Mouse (Mus musculus): ENCODE results near the gene Maml1. TPM values are rescaled to one million over a fixed set of nuclear protein-coding genes. Genes with fewer than 3 reads are reported as not detected.
"Not testable (repeated sequence)": the region's sequence is repeated elsewhere in the genome, so short reads cannot be mapped to it uniquely, and the experiment has no call there.

Gene Maml1
- polyA plus RNA-seq, 1 experiment, result 8.6 TPM

DNA sequence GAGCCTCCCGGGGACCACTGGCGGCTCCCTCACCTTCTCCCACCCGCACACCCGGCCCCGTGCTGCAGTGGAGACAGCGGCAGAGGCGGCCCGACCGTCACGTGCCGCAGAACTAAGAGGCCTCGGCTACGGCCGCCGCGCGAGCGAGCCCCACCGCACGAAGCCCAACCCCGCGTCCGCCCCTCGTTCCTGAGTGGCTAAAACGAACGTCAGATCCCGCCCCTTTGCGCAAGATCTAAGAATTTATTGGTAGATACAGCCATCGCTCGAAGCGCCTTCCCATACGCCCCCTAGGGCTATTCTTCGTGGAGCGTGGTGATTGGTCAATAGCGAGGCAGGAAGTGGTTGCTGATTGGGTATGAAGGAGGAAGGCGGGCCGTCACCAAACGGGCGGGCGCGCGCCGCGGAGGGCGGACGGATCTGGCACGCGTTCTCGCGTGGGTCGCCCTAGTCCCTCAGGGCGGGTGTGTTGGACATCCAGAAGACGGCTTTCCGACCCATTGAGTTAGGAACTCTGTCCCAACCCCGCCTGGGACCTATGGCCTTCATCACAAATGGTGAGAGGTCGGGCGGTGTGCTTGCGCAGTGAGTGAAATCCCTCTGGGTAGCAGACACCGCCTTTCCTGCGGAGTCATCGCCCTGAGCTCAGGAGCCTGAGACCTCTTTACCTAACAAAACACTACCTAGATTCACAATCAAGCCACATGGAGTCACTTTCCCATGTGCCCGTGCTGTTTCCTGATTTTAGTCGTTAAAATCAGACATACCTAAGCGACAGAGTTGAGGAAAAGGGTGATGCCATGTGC is 33.6 kb upstream of the Maml1 start, which contains the start of gene Canx:
Canx (minus strand) TSS at position 178 of the 806 bp plus-strand sequence.
- Histone ChIP-seq H3K4me1 (ENCODE audit: control insufficient read depth, insufficient read depth, low read length) (no peaks in the 10 kb centered on the region; the same call in 1 of the 2 replicates), H3K27ac (ENCODE audit: insufficient read depth, low read length) (peak within 1 kb of the TSS; percentile 70), H3K27me3 (ENCODE audit: control insufficient read depth, insufficient read depth, low read length) (no peaks in the 10 kb centered on the region), H3K4me3 (replicated peaks; ENCODE audit: insufficient read depth, low read depth, low read length) (peak within 1 kb of the TSS; percentile 85)
- under 1% methylated on average over 64 of the region's 64 CpGs for WGBS
- DNase-seq, result peak; percentile 99
- TF ChIP-seq POLR2A (IDR thresholded peaks at IDR 0.05; ENCODE audit: borderline replicate concordance, insufficient read depth, low read length), result peak; percentile 98
- TF ChIP-seq CTCF (IDR thresholded peaks at IDR 0.05; ENCODE audit: borderline replicate concordance, insufficient read depth, low read depth, low read length), result no peak

DNA sequence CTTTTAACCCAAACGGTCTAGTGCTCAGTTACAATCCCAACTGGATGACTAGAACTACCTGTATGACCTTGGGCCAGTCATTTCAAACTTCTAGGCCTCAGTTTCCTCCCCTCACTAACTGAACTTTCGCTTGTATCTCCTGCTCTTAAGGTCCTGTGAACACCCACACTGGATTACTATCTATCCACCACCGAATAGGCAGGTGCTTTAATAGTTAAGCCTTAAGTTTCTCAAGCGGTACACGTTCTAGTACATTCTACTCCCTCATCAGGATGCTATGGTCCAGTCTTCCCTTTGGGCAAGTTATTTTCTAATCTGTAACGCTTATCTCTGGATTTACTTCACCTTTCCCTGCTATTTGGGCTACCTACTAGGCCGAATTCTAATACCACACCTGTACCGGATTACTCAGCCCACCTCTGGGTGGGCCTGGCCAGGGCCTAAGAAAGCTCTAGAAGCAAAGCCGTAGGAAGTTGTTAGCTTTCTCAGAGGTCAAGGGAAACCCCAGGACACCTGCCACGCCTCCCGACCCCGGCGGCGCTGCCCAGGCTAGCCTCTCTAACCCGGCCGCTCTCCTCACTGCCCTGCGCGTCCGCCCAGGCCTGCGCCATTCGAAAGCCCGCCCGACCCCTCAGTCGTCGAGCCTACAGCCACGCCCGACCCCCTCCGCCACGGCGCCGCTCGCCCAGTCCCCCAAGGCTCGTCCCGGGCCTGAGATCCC is 32.8 kb upstream of the Maml1 start:
- TF ChIP-seq CTCF (IDR thresholded peaks at IDR 0.05; ENCODE audit: borderline replicate concordance, insufficient read depth, low read depth, low read length) (no peak), POLR2A (IDR thresholded peaks at IDR 0.05; ENCODE audit: borderline replicate concordance, insufficient read depth, low read length) (no peak)
- no peak for DNase-seq
- Histone ChIP-seq H3K27ac (ENCODE audit: insufficient read depth, low read length) (peak overlapping the region; percentile 39; the same call in 1 of the 2 replicates), H3K4me3 (replicated peaks; ENCODE audit: insufficient read depth, low read depth, low read length) (peak overlapping the region; percentile 80), H3K27me3 (ENCODE audit: control insufficient read depth, insufficient read depth, low read length) (no peaks in the 10 kb centered on the region), H3K4me1 (ENCODE audit: control insufficient read depth, insufficient read depth, low read length) (no peaks in the 10 kb centered on the region; the same call in 1 of the 2 replicates)
- under 1% methylated on average over 34 of the region's 34 CpGs for WGBS

DNA sequence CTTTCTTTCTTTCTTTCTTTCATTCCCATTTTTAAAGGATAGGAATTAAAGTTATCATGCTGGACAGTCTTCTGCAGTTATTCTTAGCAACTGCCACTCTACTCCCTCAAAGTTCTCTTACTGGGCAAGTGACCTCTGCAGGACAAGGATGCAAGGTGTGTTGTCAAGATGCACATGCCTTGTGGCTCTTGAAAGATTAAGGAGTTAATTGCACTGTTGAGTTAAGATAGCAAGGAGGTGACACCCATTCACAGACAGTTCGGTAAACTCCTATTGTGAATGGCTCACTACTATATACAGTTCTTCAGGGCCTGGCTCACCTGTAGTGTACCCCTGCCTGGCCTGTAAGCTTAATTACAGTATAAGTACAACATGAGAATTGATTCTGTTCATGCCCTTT is 31.7 kb upstream of the Maml1 start:
- Histone ChIP-seq H3K4me3 (replicated peaks; ENCODE audit: insufficient read depth, low read depth, low read length) (no peak overlapping the region), H3K4me1 (ENCODE audit: control insufficient read depth, insufficient read depth, low read length) (no peaks in the 10 kb centered on the region; the same call in 1 of the 2 replicates), H3K27me3 (ENCODE audit: control insufficient read depth, insufficient read depth, low read length) (no peaks in the 10 kb centered on the region), H3K27ac (ENCODE audit: insufficient read depth, low read length) (no peak overlapping the region)
- DNase-seq, result no peak
- 13% methylated on average over 1 of the region's 1 CpGs for WGBS
- TF ChIP-seq CTCF (IDR thresholded peaks at IDR 0.05; ENCODE audit: borderline replicate concordance, insufficient read depth, low read depth, low read length) (no peak), POLR2A (IDR thresholded peaks at IDR 0.05; ENCODE audit: borderline replicate concordance, insufficient read depth, low read length) (no peak)

DNA sequence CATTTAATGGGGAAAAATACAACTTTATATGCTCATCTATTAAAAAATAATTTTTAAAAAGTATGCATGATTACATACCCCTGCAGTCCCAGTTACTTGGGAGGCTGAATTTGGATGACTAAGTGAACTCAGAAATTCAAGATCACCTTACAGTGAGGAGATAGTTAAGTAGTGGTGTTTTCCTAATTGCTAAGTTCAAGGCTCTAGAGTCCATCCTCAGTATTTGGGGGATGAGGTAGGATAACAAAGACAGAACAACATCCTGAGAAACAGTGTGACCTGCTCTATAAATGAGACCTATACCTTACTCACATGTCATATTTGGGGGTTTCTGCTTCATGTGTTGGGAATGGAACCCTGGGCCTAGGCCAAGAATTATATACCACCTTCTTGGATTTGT is 30.2 kb upstream of the Maml1 start:
- H3K27me3 ChIP-seq (ENCODE audit: control insufficient read depth, insufficient read depth, low read length), result no peaks in the 10 kb centered on the region
- no peak for TF ChIP-seq POLR2A (IDR thresholded peaks at IDR 0.05; ENCODE audit: borderline replicate concordance, insufficient read depth, low read length)
- TF ChIP-seq CTCF (IDR thresholded peaks at IDR 0.05; ENCODE audit: borderline replicate concordance, insufficient read depth, low read depth, low read length), result no peak
- no peaks in the 10 kb centered on the region; the same call in 1 of the 2 replicates for H3K4me1 ChIP-seq (ENCODE audit: control insufficient read depth, insufficient read depth, low read length)
- no peak overlapping the region for H3K27ac ChIP-seq (ENCODE audit: insufficient read depth, low read length)
- H3K4me3 ChIP-seq (replicated peaks; ENCODE audit: insufficient read depth, low read depth, low read length), result no peak overlapping the region
- DNase-seq, result no peak

DNA sequence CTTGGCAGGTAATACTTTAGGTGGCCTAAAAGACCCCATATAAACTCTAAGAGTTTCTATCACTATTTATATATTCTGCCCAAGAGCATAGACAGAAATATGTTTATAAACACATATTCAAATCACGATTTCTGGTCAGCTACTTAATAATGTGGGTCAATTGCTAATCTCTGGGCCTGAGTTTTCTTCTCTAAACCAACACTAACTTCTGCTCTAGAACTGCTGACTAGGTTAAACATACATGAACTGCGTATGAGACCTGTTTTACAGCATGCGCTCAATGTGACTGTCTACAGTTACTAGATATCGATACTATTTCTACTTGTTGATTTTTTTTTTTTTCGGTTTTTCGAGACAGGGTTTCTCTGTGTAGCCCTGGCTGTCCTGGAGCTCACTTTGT is 29.1 kb upstream of the Maml1 start:
- Histone ChIP-seq H3K4me1 (ENCODE audit: control insufficient read depth, insufficient read depth, low read length) (no peaks in the 10 kb centered on the region; the same call in 1 of the 2 replicates), H3K27me3 (ENCODE audit: control insufficient read depth, insufficient read depth, low read length) (no peaks in the 10 kb centered on the region), H3K4me3 (replicated peaks; ENCODE audit: insufficient read depth, low read depth, low read length) (no peak overlapping the region), H3K27ac (ENCODE audit: insufficient read depth, low read length) (no peak overlapping the region)
- TF ChIP-seq POLR2A (IDR thresholded peaks at IDR 0.05; ENCODE audit: borderline replicate concordance, insufficient read depth, low read length), result no peak
- WGBS, result 92% methylated on average over 6 of the region's 6 CpGs
- DNase-seq, result no peak

DNA sequence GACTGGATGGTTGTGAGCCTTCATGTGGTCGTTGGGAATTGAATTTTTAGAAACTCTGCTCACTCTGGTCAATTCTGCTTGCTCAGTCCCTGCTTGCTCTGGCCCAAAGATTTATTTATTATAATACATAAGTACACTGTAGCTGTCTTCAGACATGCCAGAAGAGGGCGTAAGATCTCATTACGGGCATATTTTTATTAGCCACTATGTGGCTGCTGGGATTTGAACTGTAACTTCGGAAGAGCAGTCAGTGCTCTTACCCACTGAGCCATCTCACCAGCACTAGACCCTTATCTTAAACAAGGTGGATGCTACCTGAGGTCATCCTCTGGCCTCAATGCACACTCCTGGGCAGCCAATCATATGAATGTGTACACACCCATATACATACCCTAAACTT is 27.2 kb upstream of the Maml1 start:
- H3K4me1 ChIP-seq (ENCODE audit: control insufficient read depth, insufficient read depth, low read length); DNase-seq; H3K27ac ChIP-seq (ENCODE audit: insufficient read depth, low read length); H3K27me3 ChIP-seq (ENCODE audit: control insufficient read depth, insufficient read depth, low read length); H3K4me3 ChIP-seq (replicated peaks; ENCODE audit: insufficient read depth, low read depth, low read length): not testable (repeated sequence)
- WGBS, result 81% methylated on average over 4 of the region's 4 CpGs

DNA sequence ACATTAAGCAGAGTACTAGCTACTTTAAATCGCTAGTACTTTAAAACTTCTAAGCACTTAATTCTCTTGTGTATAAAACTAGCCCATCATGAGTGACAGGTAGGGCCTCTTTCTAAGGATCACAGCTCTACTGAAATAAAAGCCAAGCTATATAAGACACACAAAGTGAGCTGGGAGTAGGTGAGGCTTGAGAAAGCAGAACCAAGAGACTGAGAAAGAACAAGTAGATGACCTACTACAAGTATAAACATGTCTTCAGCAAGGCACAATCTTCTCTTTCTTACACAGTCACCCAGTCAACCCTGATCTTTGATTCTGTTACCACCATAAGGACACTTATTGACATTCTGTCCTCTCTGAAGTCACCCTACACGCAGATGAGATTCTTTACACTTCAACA is 20.7 kb upstream of the Maml1 start:
- Histone ChIP-seq H3K4me1 (ENCODE audit: control insufficient read depth, insufficient read depth, low read length) (no peaks in the 10 kb centered on the region), H3K27ac (ENCODE audit: insufficient read depth, low read length) (no peak overlapping the region), H3K4me3 (replicated peaks; ENCODE audit: insufficient read depth, low read depth, low read length) (no peak overlapping the region), H3K27me3 (ENCODE audit: control insufficient read depth, insufficient read depth, low read length) (no peaks in the 10 kb centered on the region)
- DNase-seq, result no peak
- 87% methylated on average over 2 of the region's 2 CpGs for WGBS
- TF ChIP-seq POLR2A (IDR thresholded peaks at IDR 0.05; ENCODE audit: borderline replicate concordance, insufficient read depth, low read length) (no peak), CTCF (IDR thresholded peaks at IDR 0.05; ENCODE audit: borderline replicate concordance, insufficient read depth, low read depth, low read length) (no peak)

DNA sequence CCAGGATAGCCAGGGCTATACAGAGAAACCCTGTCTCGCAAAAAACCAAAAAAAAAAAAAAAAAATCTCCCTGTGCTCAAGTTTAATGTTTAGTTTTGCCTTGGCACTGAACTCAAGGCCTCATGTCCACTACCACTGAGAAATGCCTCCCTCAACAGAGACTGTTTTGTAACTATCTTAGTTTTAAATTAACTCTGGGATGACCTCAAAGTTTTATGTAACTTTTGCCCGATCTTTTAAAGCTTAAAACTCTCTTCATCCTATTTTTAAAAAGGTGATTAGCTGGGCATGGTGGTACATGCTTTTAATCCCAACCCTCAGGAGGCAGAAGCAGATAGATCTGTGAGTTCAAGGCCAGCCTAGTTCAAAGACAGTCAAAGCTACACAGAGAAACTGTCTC is 11.3 kb upstream of the Maml1 start:
- Histone ChIP-seq H3K27ac (ENCODE audit: insufficient read depth, low read length) (no peak overlapping the region), H3K4me3 (replicated peaks; ENCODE audit: insufficient read depth, low read depth, low read length) (no peak overlapping the region), H3K27me3 (ENCODE audit: control insufficient read depth, insufficient read depth, low read length) (no peaks in the 10 kb centered on the region), H3K4me1 (ENCODE audit: control insufficient read depth, insufficient read depth, low read length) (no peaks in the 10 kb centered on the region)
- DNase-seq, result no peak
- TF ChIP-seq POLR2A (IDR thresholded peaks at IDR 0.05; ENCODE audit: borderline replicate concordance, insufficient read depth, low read length) (no peak), CTCF (IDR thresholded peaks at IDR 0.05; ENCODE audit: borderline replicate concordance, insufficient read depth, low read depth, low read length) (no peak)
- WGBS, result 95% methylated on average over 2 of the region's 2 CpGs

All from cerebellum, adult 2 months (tissue).